Mouse (Mus musculus) natural killer cell, adult 2 months (primary cell): ENCODE measurements around the gene Galnt10.
A peak's percentile ranks its signal among the peaks of the same experiment; 100 is the strongest.

Experiments
- DNase-seq, 2 experiments: peaks; one replicate each; pipeline ENCODE4 v3.0.0; 2022; ENCODE audit warnings: low spot score in 2 of 2

Gene Galnt10

DNA sequence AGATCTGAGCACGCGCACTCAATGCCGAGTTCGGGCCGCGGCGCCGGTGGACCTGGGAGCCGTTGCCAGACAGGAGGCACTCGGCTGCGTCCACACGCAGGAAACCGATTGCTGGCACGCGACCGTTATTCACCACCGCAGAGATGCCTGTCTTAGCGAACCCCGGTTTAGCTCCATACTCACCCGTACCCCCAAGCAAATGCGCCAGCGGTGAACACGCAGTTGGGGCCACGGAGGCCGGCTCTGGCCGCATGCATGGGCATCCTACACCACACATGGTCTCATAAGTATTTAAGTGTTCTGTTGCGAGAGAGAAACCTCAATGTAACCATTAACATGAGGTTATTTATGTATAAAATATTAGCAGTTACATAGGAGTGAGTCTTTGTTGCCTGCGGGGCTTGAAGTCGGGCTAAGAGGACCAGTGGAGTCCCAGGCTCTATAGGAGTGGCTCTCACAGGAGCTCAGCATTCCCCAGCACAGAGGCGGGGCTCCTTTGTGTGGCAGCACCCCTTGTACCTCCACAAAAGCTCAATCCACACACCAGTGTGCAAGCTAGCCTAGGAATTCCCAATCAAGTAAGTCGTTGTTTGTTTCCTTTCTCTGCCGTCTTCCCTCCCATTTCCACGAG, 182.8 kb downstream of the Galnt10 start:
- DNase-seq: peak in 1 of 2 experiments; percentile 35

DNA sequence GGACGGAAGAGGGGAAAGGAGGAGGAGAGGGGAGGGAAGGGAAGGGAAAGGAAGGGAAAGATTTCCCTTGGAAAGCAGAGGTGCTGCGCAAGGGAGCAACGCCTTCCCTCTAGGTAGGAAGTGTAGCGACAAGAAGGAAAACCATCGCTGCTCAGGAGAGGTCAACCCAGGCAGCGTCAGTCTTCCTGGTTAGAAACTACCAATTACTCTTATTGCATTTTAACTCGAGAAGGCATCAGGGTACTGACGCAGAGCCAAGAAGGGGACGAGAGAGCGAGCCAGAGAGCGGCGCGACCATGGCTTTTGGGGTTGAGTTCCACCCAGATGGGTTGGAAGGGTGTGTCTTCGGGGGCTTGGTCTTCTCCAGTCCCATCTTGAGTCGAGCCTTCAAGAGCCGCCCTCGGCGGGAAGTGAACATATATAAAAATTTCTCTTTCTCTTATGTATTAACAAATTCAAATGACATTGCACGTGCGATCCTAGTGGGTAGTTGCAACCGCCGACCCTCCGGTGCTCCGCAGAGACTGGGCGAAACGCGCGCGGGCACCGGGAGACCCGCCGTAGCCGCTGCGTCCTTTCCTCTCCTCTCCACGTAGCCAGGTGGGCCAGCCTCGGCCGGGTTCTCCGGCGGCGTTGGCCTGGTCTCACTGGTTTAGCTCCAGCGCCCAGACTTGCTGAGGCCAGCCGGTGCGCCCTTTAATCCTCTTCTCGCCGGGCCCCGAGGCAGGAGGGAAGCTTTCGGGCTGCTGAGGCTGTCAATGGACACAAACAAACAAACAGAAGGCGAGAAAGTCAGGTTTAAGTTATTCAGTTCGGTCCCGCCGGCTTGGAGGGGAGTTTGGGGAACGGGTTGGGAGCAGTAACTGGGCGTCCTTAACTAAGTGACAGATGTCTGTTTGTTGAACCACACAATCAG, 184.0 kb downstream of the Galnt10 start:
- DNase-seq: no peak

DNA sequence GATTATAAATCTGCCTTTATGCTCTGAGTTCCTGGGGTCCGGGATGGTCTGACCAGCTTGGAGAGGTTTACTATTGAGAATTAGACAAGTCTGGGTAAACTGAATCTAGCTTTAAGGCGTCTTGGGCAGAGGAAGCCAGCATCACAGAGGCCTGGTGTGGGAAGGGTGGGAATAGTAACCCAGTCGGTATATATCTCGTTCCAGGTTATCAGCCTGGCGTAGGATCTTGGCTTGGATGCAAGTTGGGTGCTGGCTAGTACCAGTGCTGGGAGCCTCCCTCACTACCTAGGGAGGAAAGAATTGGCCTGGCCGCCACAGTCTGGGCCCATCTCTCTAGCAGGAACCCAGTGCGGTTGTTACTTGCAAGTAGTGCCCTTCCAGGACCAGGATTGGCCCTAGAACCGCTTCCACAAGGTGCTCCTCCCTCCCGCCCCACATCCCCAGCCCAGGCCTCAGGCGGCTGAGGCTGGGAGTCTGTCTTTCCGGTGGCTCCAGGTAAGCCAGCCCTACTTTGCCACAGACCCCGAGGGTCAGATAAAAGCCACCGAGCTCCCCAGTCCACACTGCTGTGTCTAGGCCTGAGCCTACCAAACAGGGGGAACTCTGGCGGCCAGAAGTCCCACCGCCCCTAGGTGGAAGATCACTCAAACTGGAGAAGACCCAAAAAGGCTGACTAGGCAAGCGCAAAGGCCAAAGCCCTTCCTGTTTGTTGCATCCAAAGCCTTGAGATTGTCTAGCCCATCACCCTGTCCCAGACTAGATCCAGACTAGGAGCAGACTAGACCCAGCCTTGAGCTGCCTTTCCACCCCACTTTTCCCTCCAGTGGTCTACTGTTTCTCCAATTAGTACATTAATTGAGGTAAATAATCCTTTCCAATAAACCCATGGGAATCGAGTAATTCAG, 184.9 kb downstream of the Galnt10 start:
- no peak for DNase-seq

DNA sequence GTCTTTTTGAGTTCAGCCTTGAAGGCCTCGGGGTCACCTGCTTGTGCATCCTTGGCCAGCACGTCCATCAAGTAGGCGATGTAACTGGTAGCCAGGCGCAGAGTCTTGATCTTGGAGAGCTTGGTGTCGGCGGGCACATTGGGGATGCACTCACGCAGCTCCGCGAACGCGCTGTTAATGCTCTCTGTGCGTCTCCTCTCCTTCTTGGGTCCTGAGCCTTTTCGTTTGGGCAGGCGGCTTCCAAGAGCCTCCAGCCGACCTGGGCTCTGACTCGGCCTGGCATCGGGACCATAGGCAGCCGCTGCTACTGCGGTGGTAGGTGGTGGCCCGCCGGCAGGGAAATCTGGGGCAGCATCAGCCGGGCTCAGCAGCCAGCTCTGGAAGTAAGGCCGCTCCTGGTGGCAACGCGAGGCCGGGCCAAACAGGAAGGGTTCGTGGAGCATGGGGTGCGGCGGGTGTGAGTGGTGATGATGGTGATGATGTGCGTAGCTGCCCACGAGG, 186.1 kb downstream of the Galnt10 start:
- DNase-seq: no peak

DNA sequence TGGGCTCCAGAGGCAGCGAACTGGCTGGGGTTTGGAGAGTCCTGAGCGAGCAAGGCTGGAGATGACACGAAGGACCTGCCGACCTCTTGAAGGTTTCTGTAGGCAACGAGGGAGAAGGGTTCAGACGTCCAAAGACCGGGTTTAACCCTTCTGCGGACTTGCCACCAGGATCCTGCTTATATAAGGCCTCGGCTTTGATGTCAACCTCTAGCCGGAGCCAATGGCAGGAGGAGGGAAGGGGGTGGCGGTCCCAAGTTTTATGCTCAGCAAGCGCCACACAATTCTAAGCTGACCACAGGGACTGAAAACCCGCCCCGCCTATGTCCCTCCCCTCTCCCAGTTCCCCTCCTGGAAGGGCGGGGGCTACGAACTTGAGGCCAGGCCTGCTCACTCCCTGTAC, 186.6 kb downstream of the Galnt10 start:
- no peak for DNase-seq

DNA sequence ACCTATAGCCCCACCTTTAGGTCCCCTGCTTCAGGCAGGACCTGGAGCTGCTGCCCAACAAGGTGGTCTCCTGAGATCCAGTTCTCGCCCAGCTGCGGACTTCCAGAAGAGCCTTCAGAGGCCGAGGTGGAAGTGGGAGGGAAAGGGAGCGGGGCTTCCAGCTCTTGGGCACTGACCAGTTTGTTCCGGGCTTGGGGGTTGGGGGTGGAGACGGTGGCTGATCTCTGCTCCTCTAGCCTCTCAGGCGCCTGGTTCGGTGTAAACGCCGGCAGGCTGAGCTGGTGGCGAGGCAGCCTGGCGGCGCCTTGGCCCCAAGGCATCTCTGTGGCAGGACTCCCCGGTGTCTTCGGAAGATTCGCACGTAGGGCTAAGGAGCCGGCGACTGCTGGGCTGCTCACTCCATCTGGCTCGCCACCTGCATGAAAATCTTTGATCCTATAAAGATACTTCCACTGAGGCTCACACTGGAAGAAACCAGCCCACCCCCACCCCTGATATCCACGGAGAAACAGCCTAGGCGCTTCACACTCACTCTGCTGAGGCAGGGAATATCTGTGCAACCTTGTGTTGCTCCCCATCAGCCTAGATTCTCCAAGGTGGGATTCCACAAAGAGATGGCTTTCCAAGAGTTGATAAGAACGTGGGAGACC, 187.4 kb downstream of the Galnt10 start, which contains the start of gene Hand1:
Gene Hand1, minus strand, starts transcription at position 267 of the 650 bp plus-strand sequence.
- DNase-seq: no peak

DNA sequence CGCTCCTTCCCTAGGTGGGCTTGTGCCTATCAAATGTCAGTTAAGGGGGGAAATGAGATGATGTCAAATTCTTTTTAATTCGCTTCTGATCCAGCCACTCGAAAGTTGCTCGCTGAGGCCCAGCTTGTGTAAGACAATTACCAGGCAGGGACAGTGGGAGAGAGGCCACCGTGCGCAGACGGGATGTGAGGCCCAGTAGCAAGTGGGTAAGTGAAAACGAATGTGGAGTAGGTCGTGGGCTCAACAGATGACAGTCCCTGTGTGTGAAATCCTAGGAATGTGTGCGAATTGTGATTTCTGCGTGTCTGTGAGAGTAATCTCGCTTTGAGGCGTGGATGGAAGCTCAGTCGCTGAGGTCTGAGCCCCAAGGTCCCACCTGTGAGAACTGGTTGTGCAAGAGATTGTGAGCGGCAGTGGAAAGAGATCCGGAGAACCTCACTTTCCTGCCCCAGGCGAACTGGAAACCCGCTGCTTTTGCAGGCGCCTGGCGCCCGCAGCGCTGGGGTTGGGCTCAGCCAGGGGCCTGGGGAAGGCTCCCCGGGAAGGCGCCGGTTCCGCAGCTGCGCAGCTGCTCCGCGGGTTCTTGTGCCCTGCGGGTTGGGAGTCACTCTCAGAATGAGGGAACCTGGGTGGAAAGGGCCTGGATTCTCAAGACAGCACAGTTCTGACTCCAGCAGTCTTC, 188.2 kb downstream of the Galnt10 start:
- no peak for DNase-seq

DNA sequence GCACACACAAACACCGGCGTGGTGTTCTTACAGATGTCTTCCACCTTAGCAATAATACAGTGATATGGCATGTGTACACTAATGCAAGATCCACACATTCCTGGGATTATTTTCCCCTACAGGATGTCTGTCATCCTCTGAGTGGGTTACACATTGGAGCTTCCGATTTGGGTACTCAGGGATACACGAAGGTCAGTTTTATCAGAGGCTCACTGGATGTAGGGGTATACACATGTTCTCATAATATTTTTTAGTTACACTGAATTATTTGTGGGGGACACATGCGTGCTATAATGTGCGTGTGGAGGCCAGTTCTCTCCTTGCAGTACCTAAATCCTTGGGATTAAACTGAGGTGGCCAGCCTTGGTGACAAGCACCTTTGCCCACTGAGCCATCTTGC, 188.8 kb downstream of the Galnt10 start:
- DNase-seq: no peak

DNA sequence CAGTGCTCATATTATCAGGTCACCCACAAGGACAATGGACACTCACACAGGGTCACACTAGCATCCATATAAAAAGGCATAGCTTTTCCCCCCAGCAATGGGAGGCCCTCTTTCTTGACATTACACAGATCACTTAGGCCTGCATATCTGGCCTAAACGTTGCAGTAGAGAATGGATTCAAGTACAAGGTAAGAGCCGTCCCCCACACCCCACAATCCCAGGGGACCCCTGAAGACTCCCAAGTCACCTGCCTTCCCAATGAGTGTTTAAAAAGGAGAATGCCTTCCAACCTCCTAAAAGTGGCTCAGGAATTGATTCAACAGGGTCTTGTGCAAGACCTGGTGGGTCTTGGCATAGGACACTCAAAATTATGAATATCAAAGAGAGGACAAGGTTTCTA, 190.1 kb downstream of the Galnt10 start:
- no peak for DNase-seq

DNA sequence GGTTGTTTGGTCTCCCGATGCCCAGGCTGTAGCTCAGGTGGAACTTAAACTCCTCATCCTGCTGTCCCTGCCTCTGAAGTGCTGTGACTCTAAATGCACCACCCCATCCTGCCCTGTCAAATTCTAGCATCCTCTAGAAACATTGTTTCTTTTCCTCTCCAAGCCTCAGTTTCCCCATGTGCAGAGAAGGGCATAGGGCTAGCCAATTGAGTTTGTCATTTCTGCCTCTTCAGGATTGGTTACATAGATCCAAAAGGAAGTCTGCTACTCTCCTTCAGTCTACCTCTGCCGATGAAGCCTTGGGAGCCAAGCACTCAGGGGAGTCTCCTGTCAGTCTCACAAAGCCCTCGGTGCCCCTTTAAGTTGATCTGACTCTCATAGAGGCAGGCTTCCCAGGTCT, 190.7 kb downstream of the Galnt10 start:
- no peak for DNase-seq

DNA sequence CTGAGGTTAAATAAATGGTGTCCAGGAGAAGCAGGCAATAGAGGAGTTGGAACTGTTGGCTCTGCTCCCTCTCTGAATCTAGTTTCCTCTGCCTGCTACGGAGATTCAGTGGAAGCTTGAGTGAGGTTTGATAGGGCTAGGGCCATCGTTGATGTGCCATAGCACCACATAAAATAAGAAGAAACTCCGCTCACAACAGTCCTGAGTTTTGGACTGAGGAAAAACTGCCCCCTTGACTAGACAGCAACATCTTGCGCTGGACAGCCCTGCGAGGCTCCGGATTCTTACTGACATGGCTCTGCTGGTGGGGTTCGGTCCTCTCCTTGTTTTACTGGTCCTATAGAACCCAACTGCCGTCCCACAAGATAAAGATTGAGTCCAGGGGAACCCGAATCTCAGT, 191.2 kb downstream of the Galnt10 start:
- DNase-seq: no peak
